Comparison of ENCODE assay signal across 6 mouse cellular contexts in the genomic region with DNA sequence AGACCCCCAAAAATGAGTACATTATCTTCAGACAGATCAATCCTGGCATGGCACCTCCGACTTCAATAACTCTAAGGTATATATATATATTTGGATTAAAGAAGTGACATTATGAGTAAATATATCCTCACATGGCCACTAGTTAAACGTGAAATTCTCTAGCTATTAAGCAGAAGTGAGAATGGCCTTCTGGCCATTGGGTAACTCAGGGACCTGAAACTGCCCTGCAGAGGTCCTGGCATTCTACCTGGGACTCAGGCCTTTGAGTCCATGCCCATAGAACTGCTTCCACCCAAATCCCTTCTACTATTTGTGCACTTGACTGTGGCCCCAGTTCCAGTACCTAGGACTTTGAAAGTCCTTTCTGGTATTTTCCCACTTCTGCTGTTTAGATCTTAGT. TPM values are rescaled to one million over a fixed set of nuclear protein-coding genes. Genes with fewer than 3 reads are reported as not detected.
"Had no signal": no experiment of that assay in that cellular context is flagged by ENCODE, and none has a peak within 500 bp of the region (broad histone marks: within the 10 kb centered on the region; RNA-seq: fewer than 3 reads in every experiment).

No protein-coding gene starts in this region.

RNA-seq across cellular contexts. Expression of a gene that starts 40.4 kb away (rescaled TPM):
- total RNA-seq: common myeloid progenitor, adult 5-6 weeks; gastrocnemius, adult 2 months; gastrocnemius, adult 8-10 months; gastrocnemius, postnatal 14 days; gastrocnemius, postnatal 25 days; gastrocnemius, postnatal 36 days had no signal
